Mouse (Mus musculus) neural tube, embryonic 13.5 days (tissue): Measurements from ENCODE around the gene Cebpb. TPM values are rescaled to one million over a fixed set of nuclear protein-coding genes. Genes with fewer than 3 reads are reported as not detected.
A peak's percentile ranks its signal among the peaks of the same experiment; 100 is the strongest.
"Not testable (repeated sequence)": the region's sequence is repeated elsewhere in the genome, so short reads cannot be mapped to it uniquely, and the experiment has no call there.

Experiments
- ATAC-seq: fragments of 200-750 bp; cut with Nextera tagmentation; 2 replicates; pipeline ENCODE4 v1.8.0; 2017; ENCODE audit warnings: low read depth, mild to moderate bottlenecking, moderate TSS enrichment, moderate library complexity
- H3K27ac ChIP-seq: fragments of 300-500 bp; sonication (generic); replicated peaks from 2 replicates; pipeline ENCODE4 v1.5.1; 2015; ENCODE audit warnings: moderate library complexity, mild to moderate bottlenecking, inconsistent platforms
- H3K27me3 ChIP-seq: fragments of 300-500 bp; sonication (generic); 2 replicates; pipeline ENCODE4 v1.6.1; 2015; ENCODE audit warnings: mild to moderate bottlenecking, inconsistent platforms
- H3K36me3 ChIP-seq: fragments of 300-500 bp; sonication (generic); 2 replicates; pipeline ENCODE4 v1.6.1; 2015; ENCODE audit warnings: mild to moderate bottlenecking, inconsistent platforms
- H3K4me1 ChIP-seq: fragments of 300-500 bp; sonication (generic); replicated peaks from 2 replicates; pipeline ENCODE4 v1.6.1; 2015; ENCODE audit warnings: inconsistent platforms
- H3K4me2 ChIP-seq: fragments of 300-500 bp; sonication (generic); 2 replicates; pipeline ENCODE4 v1.6.1; 2015; ENCODE audit warnings: inconsistent platforms, mild to moderate bottlenecking, moderate library complexity
- H3K4me3 ChIP-seq: fragments of 300-500 bp; sonication (generic); 2 replicates; pipeline ENCODE4 v1.5.1; 2015; ENCODE audit warnings: mild to moderate bottlenecking, inconsistent platforms
- H3K9ac ChIP-seq: fragments of 300-500 bp; sonication (generic); 2 replicates; pipeline ENCODE4 v1.6.1; 2015; ENCODE audit warnings: moderate library complexity, mild to moderate bottlenecking, inconsistent platforms
- H3K9me3 ChIP-seq: fragments of 300-500 bp; sonication (generic); 2 replicates; pipeline ENCODE4 v1.6.1; 2016; ENCODE audit warnings: inconsistent platforms
- WGBS: fragments of 180-500 bp; shearing (Covaris S2); methylation state at CpG from one replicate; pipeline ENCODE4 v1.1.7; 2015; 5-methylcytosine and 5-hydroxymethylcytosine counted together
- polyA plus RNA-seq: library from polyadenylated mRNA; unstranded; fragments of >200 nt; fragmentation: Nextera tagmentation; extraction: Ambion mirVana; gene quantifications from 2 replicates; pipeline ENCODE4 v1.2.1, GENCODE M21; 2015

Cebpb gene
- polyA plus RNA-seq, result 2.2 and 2.3 TPM in 2 replicates

- H3K4me1 ChIP-seq, result peaks cover 20% of the 10 kb centered on the region
- H3K27me3 ChIP-seq, result peaks cover 79% of the 10 kb centered on the region
- H3K27ac ChIP-seq, result no peak within 1 kb of the TSS
- WGBS, result under 1% methylated on average over 109 of the region's 147 CpGs
- peak; percentile 48 for ATAC-seq
- peak within 1 kb of the TSS; percentile 55 for H3K4me3 ChIP-seq
- peak within 1 kb of the TSS; percentile 65 for H3K9ac ChIP-seq
- H3K4me2 ChIP-seq, result peak within 1 kb of the TSS; percentile 70
- no peaks in the 10 kb centered on the region for H3K36me3 ChIP-seq
- H3K9me3 ChIP-seq, result no peaks in the 10 kb centered on the region
Observed at GRCm38 (mm10) chr2:167688498-167689451, at the start of gene Cebpb. TSS of gene Cebpb (plus strand) at chr2:167688915.

DNA sequence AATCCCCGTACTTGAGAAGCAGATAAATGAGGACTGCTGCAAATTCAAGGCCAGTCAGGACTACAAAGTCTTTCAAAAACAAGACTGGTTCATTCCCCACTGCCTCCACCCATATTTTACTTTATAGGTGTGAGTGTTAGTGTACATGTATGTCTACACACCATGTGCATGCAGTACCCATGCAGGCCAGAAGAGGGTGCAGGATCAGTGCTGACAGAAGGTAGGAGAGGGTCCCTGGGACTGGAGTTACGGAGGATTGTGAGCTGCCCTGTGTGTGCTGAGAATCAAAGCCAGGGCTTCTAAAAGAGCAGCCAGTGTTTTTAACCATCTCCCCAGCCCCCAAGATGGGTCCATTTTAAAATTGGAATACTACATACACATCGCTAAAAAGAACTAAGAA lies 48.4 kb upstream of the Cebpb start:
- no peak for ATAC-seq
- Histone ChIP-seq H3K4me2 (no peak overlapping the region), H3K36me3 (peaks cover 24% of the 10 kb centered on the region), H3K9me3 (no peaks in the 10 kb centered on the region), H3K27me3 (no peaks in the 10 kb centered on the region), H3K9ac (no peak overlapping the region), H3K27ac (no peak overlapping the region), H3K4me3 (no peak overlapping the region), H3K4me1 (no peaks in the 10 kb centered on the region)
- 78% methylated on average over 3 of the region's 3 CpGs for WGBS

DNA sequence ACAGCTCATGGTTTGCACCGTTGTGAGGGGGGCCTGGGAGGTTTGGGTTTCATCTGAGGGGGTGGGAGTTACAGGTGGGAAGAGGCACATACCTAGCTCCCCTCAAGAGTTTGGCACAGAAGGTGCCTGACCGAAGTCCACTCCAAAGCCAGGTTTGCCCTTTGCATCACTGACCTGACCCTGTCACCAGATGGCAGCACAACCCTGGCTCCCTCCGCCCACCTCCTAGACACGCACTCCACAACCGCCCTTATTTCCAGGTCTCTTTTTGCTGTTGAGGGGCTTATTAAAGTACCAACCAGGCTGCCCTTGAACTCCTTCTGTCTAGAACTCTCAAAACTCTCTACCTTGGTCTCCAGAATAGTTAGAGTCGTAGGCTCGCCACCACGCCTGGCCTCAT lies 47.4 kb upstream of the Cebpb start:
- H3K27me3 ChIP-seq, result no peaks in the 10 kb centered on the region
- H3K27ac ChIP-seq, result no peak overlapping the region
- no peak overlapping the region for H3K4me3 ChIP-seq
- WGBS, result 52% methylated on average over 8 of the region's 8 CpGs
- no peak overlapping the region for H3K4me2 ChIP-seq
- H3K9ac ChIP-seq, result no peak overlapping the region
- peaks cover 34% of the 10 kb centered on the region for H3K36me3 ChIP-seq
- no peaks in the 10 kb centered on the region for H3K9me3 ChIP-seq
- no peaks in the 10 kb centered on the region for H3K4me1 ChIP-seq
- ATAC-seq, result no peak

DNA sequence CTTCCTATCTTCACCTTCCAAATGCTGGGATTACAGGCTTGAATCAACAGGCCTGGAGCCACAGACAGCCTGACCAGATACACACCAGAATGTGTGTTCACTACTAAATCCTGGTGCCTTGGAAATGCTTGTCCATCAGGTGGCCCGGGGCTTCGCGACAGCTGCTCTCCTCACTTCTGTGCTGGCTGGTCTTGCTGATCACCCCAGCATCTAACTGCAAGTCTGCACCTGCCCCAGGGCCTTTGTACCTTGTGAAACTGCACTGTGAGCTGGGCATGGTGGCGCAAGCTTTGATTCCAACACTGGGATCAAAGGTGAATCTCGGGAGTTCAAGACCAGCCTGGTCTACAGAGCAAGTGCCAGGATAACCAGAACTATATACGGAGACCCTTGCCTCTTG lies 46.6 kb upstream of the Cebpb start:
- WGBS, result 92% methylated on average over 6 of the region's 6 CpGs
- H3K4me2 ChIP-seq, result no peak overlapping the region
- H3K27ac ChIP-seq, result no peak overlapping the region
- H3K9me3 ChIP-seq, result no peaks in the 10 kb centered on the region
- H3K36me3 ChIP-seq, result peaks cover 34% of the 10 kb centered on the region
- no peaks in the 10 kb centered on the region for H3K4me1 ChIP-seq
- H3K4me3 ChIP-seq, result no peak overlapping the region
- ATAC-seq, result no peak
- no peaks in the 10 kb centered on the region for H3K27me3 ChIP-seq
- no peak overlapping the region for H3K9ac ChIP-seq

GRCm38 (mm10) chr2:167643356-167644052 lies 45.2 kb upstream of the Cebpb start:
- not testable (repeated sequence) for H3K4me2 ChIP-seq, H3K27me3 ChIP-seq, H3K27ac ChIP-seq, ATAC-seq, H3K9ac ChIP-seq, H3K4me3 ChIP-seq, H3K4me1 ChIP-seq, H3K9me3 ChIP-seq
- peaks cover 43% of the 10 kb centered on the region for H3K36me3 ChIP-seq
- 86% methylated on average over 13 of the region's 13 CpGs for whole genome bisulfite sequencing

- no peak for ATAC-seq
- WGBS, result 73% methylated on average over 4 of the region's 4 CpGs
- H3K36me3 ChIP-seq, result peaks cover 48% of the 10 kb centered on the region
Observed at GRCm38 (mm10) chr2:167646411-167646810, 42.3 kb upstream of the Cebpb start.

GRCm38 (mm10) chr2:167649290-167650032 lies 39.3 kb upstream of the Cebpb start:
- no peak overlapping the region for H3K4me3 ChIP-seq
- 93% methylated on average over 12 of the region's 12 CpGs for whole genome bisulfite sequencing
- no peak overlapping the region for H3K27ac ChIP-seq
- peaks cover 65% of the 10 kb centered on the region for H3K36me3 ChIP-seq
- no peaks in the 10 kb centered on the region for H3K9me3 ChIP-seq
- no peaks in the 10 kb centered on the region for H3K27me3 ChIP-seq
- no peak overlapping the region for H3K4me2 ChIP-seq
- ATAC-seq, result no peak
- no peak overlapping the region for H3K9ac ChIP-seq
- H3K4me1 ChIP-seq, result no peaks in the 10 kb centered on the region

More at GRCm38 (mm10) chr2:167646411-167646810, 42.3 kb upstream of the Cebpb start:
- H3K4me2 ChIP-seq, result no peak overlapping the region
- no peaks in the 10 kb centered on the region for H3K9me3 ChIP-seq
- H3K27me3 ChIP-seq, result no peaks in the 10 kb centered on the region
- H3K9ac ChIP-seq, result no peak overlapping the region
- H3K4me3 ChIP-seq, result no peak overlapping the region
- no peaks in the 10 kb centered on the region for H3K4me1 ChIP-seq
- no peak overlapping the region for H3K27ac ChIP-seq

DNA sequence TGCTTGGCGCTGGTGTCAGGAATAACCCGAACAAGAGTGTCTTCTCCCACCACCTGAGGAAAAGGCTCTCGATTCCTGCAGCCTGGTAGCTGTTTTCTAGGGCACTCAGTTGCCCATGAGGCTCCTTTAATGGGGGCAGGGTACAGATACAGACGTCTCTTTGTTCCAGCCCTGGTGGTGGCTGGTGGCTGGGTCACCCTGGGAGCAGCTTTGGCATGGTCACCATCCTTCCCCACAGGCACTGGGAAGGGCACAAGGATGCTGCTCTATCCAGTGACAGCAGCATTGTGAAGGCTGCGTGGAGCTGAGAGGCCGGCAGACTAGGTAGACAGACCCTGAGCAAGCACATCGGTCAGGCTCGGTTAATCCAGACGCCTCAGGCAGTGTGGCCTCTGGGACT lies 37.1 kb upstream of the Cebpb start:
- Histone ChIP-seq H3K27me3 (no peaks in the 10 kb centered on the region), H3K4me1 (no peaks in the 10 kb centered on the region), H3K27ac (no peak overlapping the region), H3K9ac (no peak overlapping the region), H3K9me3 (no peaks in the 10 kb centered on the region), H3K36me3 (peaks cover 50% of the 10 kb centered on the region), H3K4me2 (no peak overlapping the region), H3K4me3 (no peak overlapping the region)
- ATAC-seq, result no peak
- 77% methylated on average over 9 of the region's 9 CpGs for WGBS

DNA sequence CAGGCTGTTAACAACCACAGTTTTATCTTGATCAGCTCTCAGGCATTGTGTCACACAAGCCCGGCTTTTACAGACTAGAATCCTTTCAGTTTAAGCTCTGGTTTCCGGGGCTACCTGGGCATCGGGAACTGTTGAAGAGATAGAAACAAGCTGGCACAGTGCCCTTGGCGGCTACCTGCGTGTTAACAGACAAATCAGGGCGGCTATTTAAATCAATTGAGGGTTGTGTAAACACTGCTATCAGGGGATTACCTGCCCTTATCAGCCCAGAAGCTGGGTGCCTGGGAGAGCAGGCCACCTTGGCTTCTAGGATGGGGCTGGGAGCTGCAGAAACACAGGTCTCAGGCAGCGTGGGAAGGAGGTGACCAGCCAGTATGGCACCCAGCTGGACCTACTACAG lies 36.0 kb upstream of the Cebpb start:
- no peak for ATAC-seq
- no peak overlapping the region for H3K4me3 ChIP-seq
- no peak overlapping the region for H3K27ac ChIP-seq
- no peak overlapping the region for H3K9ac ChIP-seq
- H3K9me3 ChIP-seq, result no peaks in the 10 kb centered on the region
- H3K4me1 ChIP-seq, result no peaks in the 10 kb centered on the region
- H3K36me3 ChIP-seq, result peaks cover 51% of the 10 kb centered on the region
- no peak overlapping the region for H3K4me2 ChIP-seq
- 89% methylated on average over 7 of the region's 7 CpGs for WGBS
- no peaks in the 10 kb centered on the region for H3K27me3 ChIP-seq

GRCm38 (mm10) chr2:167654911-167655600 lies 33.7 kb upstream of the Cebpb start:
- Histone ChIP-seq H3K4me3 (no peak overlapping the region), H3K36me3 (peaks cover 47% of the 10 kb centered on the region), H3K4me1 (peaks cover 21% of the 10 kb centered on the region), H3K27ac (no peak overlapping the region), H3K9ac (no peak overlapping the region), H3K4me2 (no peak overlapping the region), H3K27me3 (no peaks in the 10 kb centered on the region), H3K9me3 (no peaks in the 10 kb centered on the region)
- WGBS, result 91% methylated on average over 10 of the region's 10 CpGs
- ATAC-seq, result no peak

- H3K4me2 ChIP-seq, result no peak overlapping the region
- H3K4me1 ChIP-seq, result peaks cover 33% of the 10 kb centered on the region
- no peak overlapping the region for H3K4me3 ChIP-seq
- H3K36me3 ChIP-seq, result peaks cover 40% of the 10 kb centered on the region
- H3K9ac ChIP-seq, result no peak overlapping the region; the same call in 1 of the 2 replicates
- WGBS, result 86% methylated on average over 16 of the region's 16 CpGs
- H3K9me3 ChIP-seq, result no peaks in the 10 kb centered on the region
- ATAC-seq, result no peak
- no peak overlapping the region for H3K27ac ChIP-seq
- no peaks in the 10 kb centered on the region for H3K27me3 ChIP-seq
Observed at GRCm38 (mm10) chr2:167656629-167657478, 31.9 kb upstream of the Cebpb start.
